Mouse (Mus musculus) CH12.LX (cell line): ENCODE measurements around the gene Vipr2. TPM values are rescaled to one million over a fixed set of nuclear protein-coding genes. Genes with fewer than 3 reads are reported as not detected.

Experiments
- DNase-seq: peaks from one replicate; pipeline ENCODE4 v3.0.0-alpha.2; 2013; ENCODE audit errors: extremely low read depth
- H3K27ac ChIP-seq: 2 replicates; pipeline ENCODE4 v1.5.1; 2012; ENCODE audit warnings: low read depth, mild to moderate bottlenecking, control low read depth, moderate library complexity; ENCODE audit not compliant: insufficient read depth
- H3K27me3 ChIP-seq: replicated peaks from 2 replicates; pipeline ENCODE3; 2012; ENCODE audit warnings: inconsistent platforms
- H3K36me3 ChIP-seq, 2 experiments: replicated peaks in 1 of 2; 2 replicates each; pipeline versions ENCODE3 to v1.6.1; 2012; ENCODE audit warnings: inconsistent platforms in 1 of 2, low read length in 1 of 2, mild to moderate bottlenecking in 1 of 2, mixed read lengths in 1 of 2, moderate library complexity in 1 of 2; ENCODE audit not compliant: control insufficient read depth in 1 of 2, insufficient read depth in 1 of 2
- H3K4me1 ChIP-seq, 2 experiments: 2 replicates each; pipeline ENCODE4 v1.6.1; 2012; ENCODE audit warnings: inconsistent platforms in 1 of 2, moderate library complexity in 1 of 2; ENCODE audit not compliant: insufficient read depth in 2 of 2, control insufficient read depth in 1 of 2
- H3K4me2 ChIP-seq: 2 replicates; pipeline ENCODE4 v1.6.1; 2012; ENCODE audit warnings: low read depth, mild to moderate bottlenecking, control low read depth; ENCODE audit not compliant: poor library complexity, insufficient read depth, severe bottlenecking
- H3K4me3 ChIP-seq, 3 experiments: fragments of 150-350 bp in 1 of 3; sonication (generic) in 1 of 3; replicated peaks in 1 of 3; 2 replicates each; pipeline versions ENCODE3 to v1.5.1; 2011 to 2012; ENCODE audit warnings: low read depth in 2 of 3, low read length in 2 of 3, mild to moderate bottlenecking in 2 of 3, moderate library complexity in 2 of 3, control low read depth in 1 of 3, improper control_type of control experiment in 1 of 3, inconsistent platforms in 1 of 3, mixed read lengths in 1 of 3; ENCODE audit not compliant: poor library complexity in 1 of 3
- H3K79me2 ChIP-seq: replicated peaks from 2 replicates; pipeline ENCODE4 v1.6.1; 2012; ENCODE audit warnings: mild to moderate bottlenecking, moderate library complexity; ENCODE audit not compliant: control insufficient read depth, poor library complexity, insufficient read depth, severe bottlenecking; ENCODE audit errors: extremely low read depth
- H3K9ac ChIP-seq: 2 replicates; pipeline ENCODE4 v1.6.1; 2012; ENCODE audit warnings: low read depth, mild to moderate bottlenecking, control low read depth, moderate library complexity; ENCODE audit not compliant: insufficient read depth
- H3K9me3 ChIP-seq: replicated peaks from 2 replicates; pipeline ENCODE3; 2012; ENCODE audit warnings: low read length, inconsistent platforms, mixed read lengths
- BHLHE40 ChIP-seq: IDR thresholded peaks from 2 replicates; pipeline ENCODE4 v1.6.1; 2011; ENCODE audit warnings: mild to moderate bottlenecking, low read depth, low read length, improper control_type of control experiment
- CHD1 ChIP-seq: IDR thresholded peaks from 2 replicates; pipeline ENCODE4 v1.6.1; 2012; ENCODE audit warnings: low read depth, low read length, improper control_type of control experiment, inconsistent platforms
- CHD2 ChIP-seq: IDR thresholded peaks from 2 replicates; pipeline ENCODE4 v1.6.1; 2011; ENCODE audit warnings: low read length, improper control_type of control experiment
- CTCF ChIP-seq, 2 experiments: IDR thresholded peaks in 1 of 2; conservative IDR thresholded peaks in 1 of 2; 2 replicates each; pipeline ENCODE4 v1.5.1; 2011 to 2012; ENCODE audit warnings: low read depth in 2 of 2, low read length in 2 of 2, improper control_type of control experiment in 1 of 2, inconsistent platforms in 1 of 2, mild to moderate bottlenecking in 1 of 2, moderate library complexity in 1 of 2
- E2F4 ChIP-seq: IDR thresholded peaks from 2 replicates; pipeline ENCODE4 v1.6.1; 2011; ENCODE audit warnings: low read depth, low read length, improper control_type of control experiment; ENCODE audit not compliant: insufficient replicate concordance
- ELF1 ChIP-seq: IDR thresholded peaks from 2 replicates; pipeline ENCODE4 v1.6.1; 2014; ENCODE audit warnings: low read depth, mild to moderate bottlenecking, inconsistent platforms, low read length, improper control_type of control experiment
- IRF4 ChIP-seq: IDR thresholded peaks from 2 replicates; pipeline ENCODE4 v1.6.1; 2014; ENCODE audit warnings: low read depth, mild to moderate bottlenecking, inconsistent platforms, low read length, improper control_type of control experiment
- JUND ChIP-seq: conservative IDR thresholded peaks from 2 replicates; pipeline ENCODE4 v1.6.1; 2011; ENCODE audit warnings: low read depth, low read length, improper control_type of control experiment
- KAT2A ChIP-seq: IDR thresholded peaks from 2 replicates; pipeline ENCODE4 v1.6.1; 2012; ENCODE audit warnings: low read length, improper control_type of control experiment, inconsistent platforms; ENCODE audit not compliant: insufficient replicate concordance
- MAX ChIP-seq: IDR thresholded peaks from 2 replicates; pipeline ENCODE4 v1.6.1; 2011; ENCODE audit warnings: low read length, improper control_type of control experiment
- MYC ChIP-seq: IDR thresholded peaks from 2 replicates; pipeline ENCODE4 v1.6.1; 2011; ENCODE audit warnings: low read depth, mild to moderate bottlenecking, improper control_type of control experiment, low read length
- NRF1 ChIP-seq: IDR thresholded peaks from 2 replicates; pipeline ENCODE4 v1.6.1; 2014; ENCODE audit warnings: low read depth, mild to moderate bottlenecking, inconsistent platforms, low read length, improper control_type of control experiment, moderate library complexity
- POLR2AphosphoS2 ChIP-seq: IDR thresholded peaks from 2 replicates; pipeline ENCODE4 v1.6.1; 2011; ENCODE audit warnings: low read depth, low read length, improper control_type of control experiment
- RAD21 ChIP-seq: IDR thresholded peaks from 2 replicates; pipeline ENCODE4 v1.6.1; 2011; ENCODE audit warnings: low read depth, mild to moderate bottlenecking, low read length, improper control_type of control experiment, moderate library complexity
- TBP ChIP-seq: conservative IDR thresholded peaks from 2 replicates; pipeline ENCODE4 v1.6.1; 2011; ENCODE audit warnings: low read depth, low read length, improper control_type of control experiment
- UBTF ChIP-seq: IDR thresholded peaks from 2 replicates; pipeline ENCODE4 v1.6.1; 2012; ENCODE audit warnings: low read depth, mild to moderate bottlenecking, inconsistent platforms, low read length, improper control_type of control experiment, moderate library complexity
- USF1 ChIP-seq: IDR thresholded peaks from 2 replicates; pipeline ENCODE4 v1.6.1; 2014; ENCODE audit warnings: low read depth, mild to moderate bottlenecking, inconsistent platforms, low read length, improper control_type of control experiment
- USF2 ChIP-seq: conservative IDR thresholded peaks from 2 replicates; pipeline ENCODE4 v1.6.1; 2011; ENCODE audit warnings: low read depth, low read length, improper control_type of control experiment
- ZMIZ1 ChIP-seq: IDR thresholded peaks from 2 replicates; pipeline ENCODE4 v1.6.1; 2012; ENCODE audit warnings: low read depth, mild to moderate bottlenecking, inconsistent platforms, low read length, improper control_type of control experiment
- ZNF384 ChIP-seq: IDR thresholded peaks from 2 replicates; pipeline ENCODE4 v1.6.1; 2012; ENCODE audit warnings: low read depth, low read length, improper control_type of control experiment, inconsistent platforms
- dilution Hi-C: fragments of 300-500 bp; cut with MboI; formaldehyde crosslinking; loops from 2 replicates; pipeline ENCODE4 v1.14.3; 2020; ENCODE audit warnings: low sequenced_read_pairs; ENCODE audit not compliant: extremely low pct_unique_long_range_greater_than_20kb, extremely low pct_ligation_motif_present
- in situ Hi-C: fragments of 300-500 bp; cut with MboI; formaldehyde crosslinking; loops from 3 replicates; pipeline ENCODE4 v1.14.3; 2019; ENCODE audit warnings: low sequenced_read_pairs, low pct_ligation_motif_present, low pct_unique_long_range_greater_than_20kb, mixed read lengths
- polyA plus RNA-seq: library from polyadenylated mRNA; unstranded; fragments of >175 nt; gene quantifications from 2 replicates; pipeline ENCODE4 v1.2.1, GENCODE M21; 2012; ENCODE audit warnings: low read depth; ENCODE audit not compliant: insufficient read length
- total RNA-seq, 2 experiments: library from RNA; depleted of rRNA; stranded (reverse); fragments of 300-350 nt in 1 of 2; fragments of >200 nt in 1 of 2; gene quantifications; 2 replicates each; pipeline ENCODE4 v1.2.3; 2012 to 2014

Vipr2 gene
- total and polyA plus RNA-seq, 3 experiments: 0.05 to 0.19 TPM; not detected in 1

- TF ChIP-seq CHD2 (no peak), MAX (no peak), IRF4 (no peak), E2F4 (no peak), POLR2AphosphoS2 (no peak), ZMIZ1 (no peak), ZNF384 (no peak), UBTF (no peak), TBP (no peak), RAD21 (no peak)
- in situ Hi-C loops: no loop called here
- H3K79me2 ChIP-seq: no peaks in the 10 kb centered on the region
- H3K4me1 ChIP-seq: no peaks in the 10 kb centered on the region
- H3K27me3 ChIP-seq: no peaks in the 10 kb centered on the region
- dilution Hi-C loops: no loop called here
- no peak overlapping the region for H3K4me2 ChIP-seq
- no peak overlapping the region for H3K9ac ChIP-seq
- no peak overlapping the region for H3K4me3 ChIP-seq
- no peaks in the 10 kb centered on the region for H3K36me3 ChIP-seq
- DNase-seq: no peak
- no peak overlapping the region for H3K27ac ChIP-seq
- peaks cover 2% of the 10 kb centered on the region for H3K9me3 ChIP-seq
Measured at GRCm38 (mm10) chr12:116123786-116124185, 46.3 kb downstream of the Vipr2 start.

- Histone ChIP-seq H3K27me3 (no peaks in the 10 kb centered on the region), H3K9ac (no peak overlapping the region), H3K4me3 (no peak overlapping the region), H3K36me3 (no peaks in the 10 kb centered on the region), H3K27ac (no peak overlapping the region), H3K79me2 (no peaks in the 10 kb centered on the region), H3K9me3 (peaks cover 2% of the 10 kb centered on the region), H3K4me1 (peaks cover 7 to 20% of the 10 kb centered on the region in 2 experiments), H3K4me2 (no peak overlapping the region)
- TF ChIP-seq BHLHE40 (no peak), CTCF (conservative IDR thresholded peaks at IDR 0.05 in 1 of 2, IDR thresholded peaks at IDR 0.05 in 1 of 2; ENCODE audit: low read depth in 2 of 2, low read length in 2 of 2) (no peak), JUND (no peak), RAD21 (no peak), NRF1 (no peak), KAT2A (no peak)
- in situ Hi-C loops (loop anchor here (10.0 kb wide), 1 partner anchor 46 kb away; no protein-coding TSS in a partner anchor), dilution Hi-C loops (no loop called here)
- DNase-seq: no peak
Measured at GRCm38 (mm10) chr12:116130936-116131335, 53.4 kb downstream of the Vipr2 start.

GRCm38 (mm10) chr12:116132909-116133308 lies 55.4 kb downstream of the Vipr2 start:
- Histone ChIP-seq H3K9ac (no peak overlapping the region), H3K79me2 (no peaks in the 10 kb centered on the region), H3K27ac (no peak overlapping the region), H3K9me3 (no peaks in the 10 kb centered on the region), H3K27me3 (no peaks in the 10 kb centered on the region), H3K4me1 (peaks cover 11 to 33% of the 10 kb centered on the region in 2 experiments), H3K4me2 (no peak overlapping the region), H3K36me3 (no peaks in the 10 kb centered on the region), H3K4me3 (no peak overlapping the region)
- in situ Hi-C loops: loop anchor here (10.0 kb wide), 1 partner anchor 48 kb away; no protein-coding TSS in a partner anchor
- DNase-seq: no peak
- dilution Hi-C loops: no loop called here
- TF ChIP-seq UBTF: no peak
- TF ChIP-seq IRF4: no peak
- peak; percentile 82 for TF ChIP-seq MAX
- TF ChIP-seq KAT2A: no peak
- peak; percentile 14; the same call in 1 of the 2 replicates for TF ChIP-seq USF1
- no peak for TF ChIP-seq ELF1
- TF ChIP-seq CTCF (conservative IDR thresholded peaks at IDR 0.05 in 1 of 2, IDR thresholded peaks at IDR 0.05 in 1 of 2; ENCODE audit: low read depth in 2 of 2, low read length in 2 of 2): no peak
- TF ChIP-seq MYC: no peak; the same call in 1 of the 2 replicates
- no peak for TF ChIP-seq CHD1
- TF ChIP-seq ZNF384: no peak
- TF ChIP-seq NRF1: no peak
- TF ChIP-seq USF2: no peak
